Mouse (Mus musculus) olfactory bulb, adult 2 months (tissue): Measurements from ENCODE around the gene Vmn1r199.
"Not testable (repeated sequence)": the region's sequence is repeated elsewhere in the genome, so short reads cannot be mapped to it uniquely, and the experiment has no call there.

Source experiments
- CTCF ChIP-seq: fragments of 200-500 bp; IDR thresholded peaks from 2 replicates; pipeline ENCODE4 v1.5.1; 2012; ENCODE audit warnings: low read depth, mild to moderate bottlenecking, low read length, moderate library complexity; ENCODE audit not compliant: insufficient read depth
- POLR2A ChIP-seq: fragments of 200-500 bp; IDR thresholded peaks from 2 replicates; pipeline ENCODE4 v1.6.1; 2012; ENCODE audit warnings: mild to moderate bottlenecking, low read depth, low read length, moderate library complexity; ENCODE audit not compliant: insufficient read depth

- TF ChIP-seq CTCF, POLR2A: not testable (repeated sequence)
Observed at GRCm38 (mm10) chr13:22381128-22381527, 1.5 kb downstream of the Vmn1r199 start.
